Comparison of ENCODE assay signal across 10 mouse cellular contexts in genomic region chr3:107537504-107537889, GRCm38 (mm10). TPM values are rescaled to one million over a fixed set of nuclear protein-coding genes. Genes with fewer than 3 reads are reported as not detected.
DNase-seq lines count a peak whose midpoint lies in the region; ATAC-seq lines count a peak whose summit lies in the region.
"Had no signal": no experiment of that assay in that cellular context is flagged by ENCODE, and none has a peak within 500 bp of the region (broad histone marks: within the 10 kb centered on the region; RNA-seq: fewer than 3 reads in every experiment).

No protein-coding gene starts in this region.

- peaks cover 61% of the 10 kb centered on the region for H3K27me3 ChIP-seq in kidney, embryonic 14.5 days (ENCODE audit: control insufficient read depth, insufficient read depth, low read length)
- no peaks in the 10 kb centered on the region for H3K27me3 ChIP-seq in forebrain, embryonic 11.5 days (ENCODE audit: control insufficient read depth, insufficient read depth, low read length)
- peaks cover 23% of the 10 kb centered on the region for H3K27me3 ChIP-seq in intestine, embryonic 14.5 days (replicated peaks; ENCODE audit: control insufficient read depth, insufficient read depth, low read length)
- peaks cover 3% of the 10 kb centered on the region; the same call in 1 of the 2 replicates for H3K27me3 ChIP-seq in neural tube, embryonic 12.5 days (replicated peaks)

- no peak for ATAC-seq in kidney, embryonic 14.5 days (ENCODE audit: low FRiP score, low TSS enrichment)
- ATAC-seq in forebrain, embryonic 11.5 days (replicated peaks; ENCODE audit: low FRiP score), result no peak
- ATAC-seq in intestine, embryonic 14.5 days (replicated peaks; ENCODE audit: low FRiP score, low TSS enrichment, low read depth), result no peak
- ATAC-seq in neural tube, embryonic 12.5 days (ENCODE audit: low FRiP score, low read depth), result peak; percentile 52; the same call in 1 of the 2 replicates

- DNase-seq in kidney, adult 8-10 months, result no peak
- no peak for DNase-seq in forebrain, embryonic 11.5 days (ENCODE audit: low spot score)
- no peak for DNase-seq in intestine, embryonic 14.5 days (ENCODE audit: low spot score)
- no peak for DNase-seq in frontal cortex, postnatal 14 days (ENCODE audit: low spot score in 2 of 2)
- no peak for DNase-seq in ovary, adult 18-20 months (ENCODE audit: low spot score)
- no peak for DNase-seq in cerebellum, adult 11-12 months
- DNase-seq: kidney, adult 2 months had no signal

- peaks cover 2% of the 10 kb centered on the region; the same call in 1 of the 2 replicates for H3K4me1 ChIP-seq in kidney, embryonic 14.5 days (ENCODE audit: control insufficient read depth, insufficient read depth, low read length)
- H3K4me1 ChIP-seq in forebrain, embryonic 11.5 days (replicated peaks; ENCODE audit: control insufficient read depth, insufficient read depth, low read length), result no peaks in the 10 kb centered on the region
- peaks cover 3% of the 10 kb centered on the region; the same call in 1 of the 2 replicates for H3K4me1 ChIP-seq in intestine, embryonic 14.5 days (replicated peaks; ENCODE audit: control insufficient read depth, insufficient read depth, low read length)
- H3K4me1 ChIP-seq in neural tube, embryonic 12.5 days, result peaks cover 17% of the 10 kb centered on the region
- H3K4me1 ChIP-seq: liver, embryonic 15.5 days had no signal

- no peaks in the 10 kb centered on the region for H3K36me3 ChIP-seq in kidney, embryonic 14.5 days (ENCODE audit: control insufficient read depth, insufficient read depth, low read length)
- H3K36me3 ChIP-seq in forebrain, embryonic 11.5 days (ENCODE audit: control insufficient read depth, insufficient read depth, low read length), result no peaks in the 10 kb centered on the region
- no peaks in the 10 kb centered on the region for H3K36me3 ChIP-seq in intestine, embryonic 14.5 days (ENCODE audit: control insufficient read depth, insufficient read depth, low read length)
- no peaks in the 10 kb centered on the region for H3K36me3 ChIP-seq in neural tube, embryonic 12.5 days
- H3K36me3 ChIP-seq: liver, embryonic 15.5 days had no signal

- peak overlapping the region; percentile 16; the same call in 1 of the 2 replicates for H3K4me2 ChIP-seq in kidney, embryonic 14.5 days (replicated peaks; ENCODE audit: low read depth, low read length)
- H3K4me2 ChIP-seq in forebrain, embryonic 11.5 days (ENCODE audit: low read depth, low read length, severe bottlenecking), result peak overlapping the region; percentile 38; the same call in 1 of the 2 replicates
- peak overlapping the region; percentile 47 for H3K4me2 ChIP-seq in intestine, embryonic 14.5 days (ENCODE audit: low read length)
- peak overlapping the region; percentile 55 for H3K4me2 ChIP-seq in neural tube, embryonic 12.5 days (replicated peaks)
- H3K4me2 ChIP-seq: liver, embryonic 15.5 days had no signal

- 21% methylated on average over 8 of the region's 8 CpGs for WGBS in kidney, embryonic 14.5 days
- WGBS in forebrain, embryonic 11.5 days, result 25% methylated on average over 8 of the region's 8 CpGs
- WGBS in intestine, embryonic 14.5 days, result 23% methylated on average over 8 of the region's 8 CpGs
- 27% methylated on average over 8 of the region's 8 CpGs for WGBS in neural tube, embryonic 12.5 days

- no peak overlapping the region for H3K9ac ChIP-seq in kidney, embryonic 14.5 days (ENCODE audit: low read depth, low read length)
- H3K9ac ChIP-seq in forebrain, embryonic 11.5 days (ENCODE audit: low read length), result no peak overlapping the region; the same call in 1 of the 2 replicates
- H3K9ac ChIP-seq in intestine, embryonic 14.5 days (ENCODE audit: low read length), result no peak overlapping the region
- no peak overlapping the region for H3K9ac ChIP-seq in neural tube, embryonic 12.5 days
- H3K9ac ChIP-seq: liver, embryonic 15.5 days had no signal

- H3K4me3 ChIP-seq in kidney, embryonic 14.5 days (ENCODE audit: low read length), result no peak overlapping the region
- H3K4me3 ChIP-seq in forebrain, embryonic 11.5 days (ENCODE audit: low read depth, low read length), result no peak overlapping the region
- no peak overlapping the region for H3K4me3 ChIP-seq in intestine, embryonic 14.5 days (ENCODE audit: low read depth, low read length)
- no peak overlapping the region for H3K4me3 ChIP-seq in neural tube, embryonic 12.5 days
- H3K4me3 ChIP-seq: liver, embryonic 15.5 days had no signal

- H3K27ac ChIP-seq in kidney, embryonic 14.5 days (ENCODE audit: low read depth, low read length), result no peak overlapping the region
- no peak overlapping the region for H3K27ac ChIP-seq in forebrain, embryonic 11.5 days (ENCODE audit: low read depth, low read length)
- no peak overlapping the region for H3K27ac ChIP-seq in intestine, embryonic 14.5 days (ENCODE audit: low read depth)
- H3K27ac ChIP-seq in neural tube, embryonic 12.5 days, result no peak overlapping the region
- H3K27ac ChIP-seq: liver, embryonic 15.5 days had no signal

- no peaks in the 10 kb centered on the region for H3K9me3 ChIP-seq in kidney, embryonic 14.5 days (ENCODE audit: control insufficient read depth, low read length)
- H3K9me3 ChIP-seq in forebrain, embryonic 11.5 days (ENCODE audit: control insufficient read depth, low read length), result no peaks in the 10 kb centered on the region
- no peaks in the 10 kb centered on the region for H3K9me3 ChIP-seq in intestine, embryonic 14.5 days (ENCODE audit: control insufficient read depth, low read length)
- no peaks in the 10 kb centered on the region for H3K9me3 ChIP-seq in neural tube, embryonic 12.5 days
- H3K9me3 ChIP-seq: liver, embryonic 15.5 days had no signal

RNA-seq across cellular contexts. Expression of gene Ubl4b, which starts 17.4 kb away (rescaled TPM):
- not detected in 2 replicates for polyA plus RNA-seq in kidney, embryonic 14.5 days (2014; fragmentation: Nextera tagmentation; extraction: Ambion mirVana)
- not detected in 2 replicates for polyA plus RNA-seq in forebrain, embryonic 11.5 days (2014; fragmentation: Nextera tagmentation; extraction: Ambion mirVana)
- polyA plus RNA-seq in intestine, embryonic 14.5 days (2014; fragmentation: Nextera tagmentation; extraction: Ambion mirVana), result not detected in 2 replicates
- polyA plus RNA-seq in neural tube, embryonic 12.5 days (2016; fragmentation: Nextera tagmentation; extraction: Ambion mirVana), result not detected in 2 replicates
- polyA plus RNA-seq: liver, embryonic 15.5 days had no signal

RNA-seq across cellular contexts. Expression of gene Slc6a17, which starts 19.7 kb away (rescaled TPM):
- polyA plus RNA-seq in kidney, embryonic 14.5 days (2014; fragmentation: Nextera tagmentation; extraction: Ambion mirVana), result 1.7 and 2.9 TPM in 2 replicates
- polyA plus RNA-seq in forebrain, embryonic 11.5 days (2014; fragmentation: Nextera tagmentation; extraction: Ambion mirVana), result 3.0 and 3.6 TPM in 2 replicates
- polyA plus RNA-seq in intestine, embryonic 14.5 days (2014; fragmentation: Nextera tagmentation; extraction: Ambion mirVana), result 2.0 and 3.3 TPM in 2 replicates
- 3.3 and 5.2 TPM in 2 replicates for polyA plus RNA-seq in neural tube, embryonic 12.5 days (2016; fragmentation: Nextera tagmentation; extraction: Ambion mirVana)

RNA-seq across cellular contexts. Expression of gene Alx3, which starts 57.3 kb away (rescaled TPM):
- polyA plus RNA-seq in kidney, embryonic 14.5 days (2014; fragmentation: Nextera tagmentation; extraction: Ambion mirVana), result 0.26 TPM in 1 of 2 replicates, not detected in the other
- polyA plus RNA-seq in forebrain, embryonic 11.5 days (2014; fragmentation: Nextera tagmentation; extraction: Ambion mirVana), result 14.7 and 16.9 TPM in 2 replicates
- not detected in 2 replicates for polyA plus RNA-seq in intestine, embryonic 14.5 days (2014; fragmentation: Nextera tagmentation; extraction: Ambion mirVana)
- polyA plus RNA-seq in neural tube, embryonic 12.5 days (2016; fragmentation: Nextera tagmentation; extraction: Ambion mirVana), result 0.33 and 0.65 TPM in 2 replicates
- polyA plus RNA-seq: kidney, adult 2 months had no signal
